21 mouse cellular contexts compared by ENCODE assay signal in the genomic region with DNA sequence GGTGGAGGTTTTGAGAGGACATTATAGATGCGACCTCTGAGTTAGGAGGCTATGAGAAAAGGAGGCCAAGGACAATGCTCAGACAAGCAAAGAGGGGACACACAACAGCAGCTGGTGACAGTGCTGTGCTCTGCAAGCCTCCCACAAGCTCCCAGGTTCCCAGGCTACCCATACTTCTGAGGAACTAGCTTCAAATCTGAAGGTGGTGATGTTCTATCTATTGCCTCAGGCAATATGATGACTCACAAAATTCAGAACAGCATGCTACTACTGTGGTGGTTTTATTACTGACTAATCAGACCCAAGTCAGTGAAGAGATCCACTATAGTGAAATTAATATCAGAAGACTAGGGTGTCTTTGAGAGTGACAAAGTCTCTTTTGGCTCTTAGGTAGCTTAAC.
DNase-seq lines count a peak whose midpoint lies in the region; TF ChIP-seq lines count a peak whose summit lies in the region.
"Had no signal": no experiment of that assay in that cellular context is flagged by ENCODE, and none has a peak within 500 bp of the region (broad histone marks: within the 10 kb centered on the region; RNA-seq: fewer than 3 reads in every experiment).

No protein-coding gene starts in this region.

- TF ChIP-seq CTCF in layer of hippocampus, adult 2 months (conservative IDR thresholded peaks at IDR 0.05): no peak

- no peak overlapping the region for H3K4me3 ChIP-seq in layer of hippocampus, adult 2 months
- H3K4me3 ChIP-seq: embryonic facial prominence, embryonic 10.5 days; embryonic facial prominence, embryonic 12.5 days; forebrain, embryonic 13.5 days; forebrain, embryonic 15.5 days had no signal

- DNase-seq in layer of hippocampus, adult 2 months (ENCODE audit: low spot score in 2 of 2): no peak
- DNase-seq in layer of hippocampus, postnatal 25 days (ENCODE audit: extremely low spot score in 1 of 2, low spot score in 1 of 2): no peak
- peak; percentile 17 for DNase-seq in left cerebral cortex, adult 11 months (ENCODE audit: low spot score)
- DNase-seq in left cerebral cortex, adult 9 months (ENCODE audit: low spot score in 2 of 2): no peak
- DNase-seq in 3T3-L1 (ENCODE audit: low read depth, low spot score) (peak; percentile 73), NIH3T3 (ENCODE audit: low read depth) (peak; percentile 16)
- DNase-seq in cerebellum, postnatal 4 days (ENCODE audit: low spot score in 2 of 2): no peak
- DNase-seq in cerebellum, adult 9-11 months: no peak
- DNase-seq: adrenal gland, adult 2 months; adrenal gland, postnatal 10 days; adrenal gland, postnatal 25 days; B cell, adult 2 months; cerebellum, adult 11-12 months; cerebellum, adult 2 months; cerebellum, adult 9-10 months; cerebellum, postnatal 14 days; cerebellum, postnatal 36 days had no signal

- H3K27ac ChIP-seq in layer of hippocampus, adult 2 months: peak overlapping the region; percentile 55; the same call in 1 of the 2 replicates
- H3K27ac ChIP-seq: embryonic facial prominence, embryonic 10.5 days; embryonic facial prominence, embryonic 12.5 days; forebrain, embryonic 13.5 days; forebrain, embryonic 15.5 days had no signal

Comparison
In these comparisons a context has a peak if more than half of its experiments do, and no peak if none do; other contexts are left out.
1. DNase-seq: peak in left cerebral cortex, adult 11 months (single experiment), 3T3-L1 (single experiment) and NIH3T3 (single experiment); none in layer of hippocampus, adult 2 months (0 of 2), layer of hippocampus, postnatal 25 days (0 of 2), left cerebral cortex, adult 9 months (0 of 2), cerebellum, postnatal 4 days (0 of 2) and cerebellum, adult 9-11 months (single experiment).